Mouse (Mus musculus): ENCODE data around the gene Faah. TPM values are rescaled to one million over a fixed set of nuclear protein-coding genes. Genes with fewer than 3 reads are reported as not detected.

The Faah gene
- total RNA-seq (2014; rRNA removed) (17.6 and 48.1 TPM in 2 replicates), polyA plus RNA-seq (2015; fragmentation: Nextera tagmentation; extraction: Ambion mirVana) (23.2 and 25.2 TPM in 2 replicates)

DNA sequence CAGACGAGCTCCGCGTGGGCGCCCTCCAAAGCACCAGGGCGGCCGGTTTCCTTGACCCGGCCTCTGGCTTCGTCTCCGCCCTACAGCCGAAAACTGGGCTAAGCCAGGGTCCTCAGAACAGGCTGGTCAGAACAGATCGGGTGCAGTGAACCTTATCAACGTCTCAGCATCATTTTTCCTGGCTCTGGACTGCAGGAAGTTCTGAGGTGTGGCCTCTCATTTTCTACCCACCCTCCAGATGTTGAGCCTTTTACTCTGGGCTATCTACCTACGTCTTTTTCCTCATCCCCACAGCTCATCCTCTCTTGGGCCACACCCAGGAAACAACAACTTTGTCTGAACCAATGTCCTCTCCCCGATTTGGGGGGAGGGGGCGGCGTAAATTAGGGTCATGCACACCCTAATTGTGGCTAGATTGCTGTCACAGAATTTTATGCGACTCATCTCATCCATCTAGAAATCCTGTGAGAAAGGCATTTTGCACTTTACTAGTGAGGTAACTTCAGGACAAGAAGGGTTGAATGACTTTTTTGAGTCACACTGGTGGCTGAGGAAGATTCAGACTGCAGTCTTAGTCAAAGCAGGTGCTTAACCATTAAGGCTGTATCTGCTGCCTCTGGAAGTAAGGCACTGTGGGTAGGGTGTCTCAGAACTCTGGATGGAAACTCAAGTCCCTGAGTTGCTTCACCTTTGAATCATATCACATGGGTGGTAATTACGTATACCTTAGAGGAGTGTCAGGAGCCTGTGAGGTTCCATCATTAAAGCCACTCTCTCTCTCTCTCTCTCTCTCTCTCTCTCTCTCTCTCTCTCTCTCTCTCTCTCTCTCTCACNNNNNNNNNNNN lies at the start of gene Faah:
Gene Faah (minus strand): TSS at position 25 of the 845 bp plus-strand sequence.
- Histone ChIP-seq H3K4me1 (ENCODE audit: insufficient read depth, low read length) (no peaks in the 10 kb centered on the region), H3K27ac (peak within 1 kb of the TSS; percentile 60), H3K9ac (replicated peaks; ENCODE audit: low read length) (peak within 1 kb of the TSS; percentile 69), H3K4me2 (ENCODE audit: low read depth, low read length) (peak within 1 kb of the TSS; percentile 91), H3K27me3 (ENCODE audit: insufficient read depth, low read length) (0 out of 2 replicates have a peak, but pooled peaks cover 4% of the 10 kb centered on the region), H3K9me3 (ENCODE audit: low read length) (no peaks in the 10 kb centered on the region), H3K36me3 (ENCODE audit: insufficient read depth, low read length) (no peaks in the 10 kb centered on the region), H3K4me3 (ENCODE audit: low read length) (peak within 1 kb of the TSS; percentile 75)
- DNase-seq (ENCODE audit: low spot score) (no peak), ATAC-seq (no peak; the same call in 1 of the 2 replicates)
- no peak for TF ChIP-seq CTCF (IDR thresholded peaks at IDR 0.05; ENCODE audit: low read depth)
- 9% methylated on average over 18 of the region's 18 CpGs for WGBS

DNA sequence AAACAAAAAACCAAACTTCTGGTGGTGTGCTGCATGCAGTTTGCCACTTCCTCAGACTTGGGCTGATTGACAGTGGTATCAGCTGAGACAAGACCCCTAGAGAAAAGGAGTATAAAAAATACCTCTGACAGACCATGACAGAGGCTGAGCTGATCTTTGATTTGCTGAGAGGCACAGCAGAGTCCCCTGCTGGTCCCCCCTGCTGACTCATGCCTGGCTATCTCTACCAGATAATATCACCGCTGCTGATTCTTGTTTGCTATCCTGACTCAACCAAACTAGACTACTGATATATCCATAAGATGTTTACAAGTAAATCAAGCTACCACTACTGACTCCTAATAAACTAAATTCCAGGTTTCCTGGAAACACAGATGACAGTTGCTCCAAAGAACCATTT lies 46.1 kb upstream of the Faah start:
- H3K27ac ChIP-seq: no peak overlapping the region
- 41% methylated on average over 1 of the region's 1 CpGs for WGBS
- H3K27me3 ChIP-seq (ENCODE audit: insufficient read depth, low read length): no peaks in the 10 kb centered on the region
- no peaks in the 10 kb centered on the region; the same call in 1 of the 2 replicates for H3K36me3 ChIP-seq (ENCODE audit: insufficient read depth, low read length)
- DNase-seq (ENCODE audit: low spot score) (no peak), ATAC-seq (no peak)
- no peak overlapping the region for H3K4me3 ChIP-seq (ENCODE audit: low read length)
- no peak overlapping the region for H3K9ac ChIP-seq (replicated peaks; ENCODE audit: low read length)
- no peaks in the 10 kb centered on the region for H3K9me3 ChIP-seq (ENCODE audit: low read length)
- no peak overlapping the region for H3K4me2 ChIP-seq (ENCODE audit: low read depth, low read length)
- no peak for TF ChIP-seq CTCF (IDR thresholded peaks at IDR 0.05; ENCODE audit: low read depth)
- H3K4me1 ChIP-seq (ENCODE audit: insufficient read depth, low read length): no peaks in the 10 kb centered on the region

DNA sequence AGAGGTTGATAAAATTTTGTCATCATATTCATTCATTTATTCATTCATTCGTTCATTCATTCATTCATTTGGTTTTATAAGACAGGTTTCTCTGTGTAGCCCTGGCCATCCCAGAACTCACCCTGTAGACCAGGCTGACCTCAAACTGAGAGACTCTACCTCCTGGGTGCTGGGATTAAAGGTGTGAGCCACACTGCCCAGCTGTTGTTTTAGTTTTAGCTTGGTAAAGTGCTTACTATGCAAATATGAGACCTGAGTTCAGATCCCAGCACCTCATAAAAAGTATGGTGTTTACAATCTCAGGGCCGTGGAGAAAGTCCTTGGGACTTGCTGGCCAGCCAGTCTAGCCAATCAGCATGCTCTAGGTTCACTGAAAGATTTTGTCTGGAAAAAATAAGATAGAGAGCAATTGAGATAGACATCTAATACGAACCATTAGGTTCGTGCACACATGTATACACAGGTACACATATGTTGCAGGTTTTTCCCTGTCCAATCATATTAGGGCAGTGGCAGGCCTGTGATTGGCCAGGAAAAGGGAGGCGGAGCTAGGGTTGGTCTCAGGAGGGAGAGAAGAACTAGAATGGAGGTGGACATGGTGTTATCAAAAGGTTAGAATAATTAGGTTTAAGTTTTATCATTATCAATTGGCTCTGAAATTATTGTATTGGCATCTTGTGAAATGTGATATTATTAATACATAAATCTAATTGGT lies 41.4 kb upstream of the Faah start:
- H3K36me3 ChIP-seq (ENCODE audit: insufficient read depth, low read length): no peaks in the 10 kb centered on the region
- H3K4me2 ChIP-seq (ENCODE audit: low read depth, low read length): no peak overlapping the region
- DNase-seq (ENCODE audit: low spot score) (no peak), ATAC-seq (no peak)
- no peaks in the 10 kb centered on the region for H3K27me3 ChIP-seq (ENCODE audit: insufficient read depth, low read length)
- H3K9ac ChIP-seq (replicated peaks; ENCODE audit: low read length): no peak overlapping the region
- no peak overlapping the region for H3K27ac ChIP-seq
- no peak overlapping the region for H3K4me3 ChIP-seq (ENCODE audit: low read length)
- H3K4me1 ChIP-seq (ENCODE audit: insufficient read depth, low read length): no peaks in the 10 kb centered on the region
- 83% methylated on average over 5 of the region's 5 CpGs for WGBS
- no peak for TF ChIP-seq CTCF (IDR thresholded peaks at IDR 0.05; ENCODE audit: low read depth)
- H3K9me3 ChIP-seq (ENCODE audit: low read length): no peaks in the 10 kb centered on the region

GRCm38 (mm10) chr4:116057559-116057958 lies 39.8 kb upstream of the Faah start:
- 0 out of 2 replicates have a peak, but pooled peaks have one; percentile 8 for TF ChIP-seq CTCF (IDR thresholded peaks at IDR 0.05; ENCODE audit: low read depth)
- DNase-seq (ENCODE audit: low spot score) (no peak), ATAC-seq (no peak)
- Histone ChIP-seq H3K9ac (replicated peaks; ENCODE audit: low read length) (no peak overlapping the region), H3K4me1 (ENCODE audit: insufficient read depth, low read length) (no peaks in the 10 kb centered on the region; the same call in 1 of the 2 replicates), H3K36me3 (ENCODE audit: insufficient read depth, low read length) (no peaks in the 10 kb centered on the region), H3K27me3 (ENCODE audit: insufficient read depth, low read length) (no peaks in the 10 kb centered on the region), H3K9me3 (ENCODE audit: low read length) (no peaks in the 10 kb centered on the region), H3K4me2 (ENCODE audit: low read depth, low read length) (no peak overlapping the region), H3K4me3 (ENCODE audit: low read length) (no peak overlapping the region), H3K27ac (no peak overlapping the region)
- WGBS: 0% methylated on average over 1 of the region's 1 CpGs

GRCm38 (mm10) chr4:116053399-116053961 lies 35.8 kb upstream of the Faah start, which contains the start of gene Nsun4:
Nsun4 (minus strand) TSS chr4:116053876.
- WGBS: 0% methylated on average over 35 of the region's 35 CpGs
- Histone ChIP-seq H3K36me3 (ENCODE audit: insufficient read depth, low read length) (no peaks in the 10 kb centered on the region), H3K4me1 (ENCODE audit: insufficient read depth, low read length) (no peaks in the 10 kb centered on the region; the same call in 1 of the 2 replicates), H3K4me2 (ENCODE audit: low read depth, low read length) (peak within 1 kb of the TSS; percentile 78), H3K9me3 (ENCODE audit: low read length) (no peaks in the 10 kb centered on the region), H3K27ac (peak within 1 kb of the TSS; percentile 86), H3K27me3 (ENCODE audit: insufficient read depth, low read length) (no peaks in the 10 kb centered on the region), H3K9ac (replicated peaks; ENCODE audit: low read length) (peak within 1 kb of the TSS; percentile 54), H3K4me3 (ENCODE audit: low read length) (peak within 1 kb of the TSS; percentile 55)
- peak; percentile 96 for ATAC-seq
- DNase-seq (ENCODE audit: low spot score): peak; percentile 95
- TF ChIP-seq CTCF (IDR thresholded peaks at IDR 0.05; ENCODE audit: low read depth): peak; percentile 6; the same call in 1 of the 2 replicates

- Histone ChIP-seq H3K9me3 (ENCODE audit: low read length) (no peaks in the 10 kb centered on the region), H3K9ac (replicated peaks; ENCODE audit: low read length) (peak overlapping the region; percentile 54), H3K4me1 (ENCODE audit: insufficient read depth, low read length) (no peaks in the 10 kb centered on the region; the same call in 1 of the 2 replicates), H3K27me3 (ENCODE audit: insufficient read depth, low read length) (no peaks in the 10 kb centered on the region), H3K27ac (peak overlapping the region; percentile 86), H3K4me2 (ENCODE audit: low read depth, low read length) (peak overlapping the region; percentile 78), H3K4me3 (ENCODE audit: low read length) (peak overlapping the region; percentile 55), H3K36me3 (ENCODE audit: insufficient read depth, low read length) (no peaks in the 10 kb centered on the region)
- peak; percentile 52 for TF ChIP-seq CTCF (IDR thresholded peaks at IDR 0.05; ENCODE audit: low read depth)
- peak; percentile 50 for ATAC-seq
- peak; percentile 69 for DNase-seq (ENCODE audit: low spot score)
- WGBS: 9% methylated on average over 22 of the region's 22 CpGs
These were observed 35.0 kb upstream of the Faah start for GRCm38 (mm10) chr4:116052526-116053293.

Measured in hindbrain, postnatal 0 days (tissue).